Mouse (Mus musculus) adipocyte (in vitro differentiated cells): ENCODE data around the gene Exosc5.

Source experiments
- DNase-seq: peaks from one replicate; pipeline ENCODE4 v3.0.0-alpha.2; 2016; ENCODE audit warnings: low spot score

Gene Exosc5

DNA sequence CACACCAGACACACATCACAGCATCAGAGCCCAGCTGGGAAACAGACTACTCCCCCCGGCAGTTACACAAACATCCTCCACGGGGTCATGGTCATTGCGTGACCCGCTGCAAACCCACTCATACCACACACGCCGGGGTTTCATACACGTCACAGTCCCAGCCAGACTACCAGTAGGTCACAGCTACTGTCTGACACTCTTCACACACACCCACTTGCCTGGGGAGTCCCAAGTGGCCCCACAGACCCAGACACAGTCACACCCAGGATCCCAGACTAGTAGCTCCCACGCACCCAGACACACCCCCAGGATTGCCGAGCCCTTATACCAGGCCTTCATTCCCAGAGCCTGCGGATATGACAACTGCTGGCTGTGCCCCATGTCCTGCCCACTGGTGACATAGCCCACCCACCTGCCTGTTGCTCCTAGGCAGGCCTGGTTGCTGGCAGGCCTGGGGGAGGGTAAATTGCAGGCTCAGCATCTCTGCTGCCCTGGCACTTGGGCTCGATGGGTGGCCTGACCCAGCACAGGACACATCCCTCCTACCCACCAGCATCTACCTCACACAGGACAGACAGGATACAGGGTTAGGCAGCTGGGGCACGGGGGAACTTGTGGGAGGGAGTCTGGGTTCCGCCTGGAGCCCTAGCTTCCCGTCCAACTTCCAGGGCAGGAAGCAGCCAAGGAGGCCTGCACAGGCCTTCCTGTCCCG is 48.8 kb downstream of the Exosc5 start:
- peak; percentile 34 for DNase-seq

DNA sequence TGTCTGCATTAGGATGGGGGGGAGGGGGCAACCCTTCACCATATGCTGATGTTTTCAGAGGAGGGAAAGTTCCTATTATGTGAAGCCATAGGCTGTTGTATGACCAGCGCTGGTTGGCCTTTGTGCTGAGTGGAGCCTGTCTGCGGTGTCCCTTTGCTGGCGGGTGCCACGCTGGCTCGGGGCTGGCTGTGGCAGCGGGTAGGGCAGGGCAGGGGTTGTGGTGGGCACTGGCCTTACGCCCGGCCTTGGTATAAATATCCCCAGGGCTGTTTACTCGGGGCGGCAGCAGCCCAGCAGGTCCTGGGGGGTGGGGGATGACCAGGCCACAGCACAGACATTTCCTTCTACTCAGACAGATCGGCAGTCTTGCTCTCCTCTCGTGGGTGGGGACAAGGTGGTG is 51.0 kb downstream of the Exosc5 start:
- DNase-seq: no peak

DNA sequence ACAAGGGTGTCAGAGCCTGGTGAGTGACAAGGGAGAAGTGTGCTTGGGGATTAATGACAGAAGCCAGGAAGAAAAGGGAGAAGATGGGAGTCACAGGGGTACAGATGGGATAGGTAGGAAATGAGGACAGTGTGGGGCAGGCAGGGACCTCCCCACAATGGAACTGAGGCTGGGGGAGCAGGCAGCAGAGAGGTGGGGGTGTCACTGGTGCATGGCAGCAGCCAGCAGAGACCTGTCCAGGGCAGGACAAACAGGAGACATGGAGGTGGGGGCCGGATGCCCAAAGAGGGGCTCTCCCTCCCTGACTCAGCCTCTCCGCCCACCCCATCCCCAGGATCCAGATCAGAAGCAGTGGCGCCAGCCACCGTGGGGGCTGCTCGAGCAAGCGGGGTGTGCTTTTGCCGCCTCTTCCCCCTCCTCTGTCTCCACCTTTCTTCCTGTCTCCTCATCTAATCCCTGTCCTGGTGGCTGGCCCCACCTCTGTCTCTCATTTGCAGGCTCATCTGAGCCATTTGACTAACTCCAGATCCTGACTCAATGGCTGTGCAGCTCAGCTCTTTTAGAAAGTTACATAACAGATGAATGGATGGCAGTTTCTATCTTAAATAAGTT is 51.7 kb downstream of the Exosc5 start:
- no peak for DNase-seq

DNA sequence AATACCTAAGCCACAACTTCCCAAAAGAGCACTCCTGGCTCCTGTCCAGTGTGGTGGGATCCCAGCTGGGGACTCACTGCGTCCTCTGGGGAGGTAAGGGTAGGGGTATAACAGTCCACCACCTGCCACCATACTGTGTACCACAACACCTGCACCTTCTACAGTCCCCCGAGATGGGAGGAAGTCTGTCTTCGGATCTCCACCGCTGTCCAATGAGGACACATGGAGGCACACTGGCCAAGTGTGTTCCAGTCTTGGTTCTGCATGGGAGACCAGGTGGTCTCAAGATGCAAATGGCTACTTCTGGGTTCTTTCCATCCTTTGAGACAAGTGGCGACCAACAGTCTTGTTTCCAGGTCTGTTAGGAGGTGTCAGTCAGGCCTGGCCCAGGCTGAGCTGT is 52.2 kb downstream of the Exosc5 start:
- DNase-seq: no peak

DNA sequence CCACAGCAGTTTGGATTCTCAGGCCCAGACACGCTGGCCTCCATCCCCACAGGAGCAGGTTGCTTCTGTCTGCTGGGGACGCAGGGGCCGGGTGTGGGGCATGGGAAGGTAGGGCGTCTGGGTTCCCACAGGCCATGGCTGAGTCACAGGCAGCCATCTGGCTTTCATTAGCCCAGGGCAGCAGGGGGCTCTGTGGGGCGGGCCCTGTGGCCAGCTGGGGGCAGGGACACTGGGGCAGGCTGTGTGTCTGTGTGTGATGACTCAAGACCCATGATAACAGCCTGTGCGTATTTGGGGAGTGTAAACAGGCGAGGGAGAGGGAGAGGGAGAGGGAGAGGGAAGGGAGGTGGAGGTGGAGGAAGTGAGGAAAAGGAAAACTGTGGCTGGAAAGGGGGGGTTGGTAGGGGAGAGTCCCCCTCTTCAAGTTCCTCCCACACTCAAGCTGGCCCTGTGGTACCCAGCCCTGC is 52.8 kb downstream of the Exosc5 start:
- peak; percentile 67 for DNase-seq

DNA sequence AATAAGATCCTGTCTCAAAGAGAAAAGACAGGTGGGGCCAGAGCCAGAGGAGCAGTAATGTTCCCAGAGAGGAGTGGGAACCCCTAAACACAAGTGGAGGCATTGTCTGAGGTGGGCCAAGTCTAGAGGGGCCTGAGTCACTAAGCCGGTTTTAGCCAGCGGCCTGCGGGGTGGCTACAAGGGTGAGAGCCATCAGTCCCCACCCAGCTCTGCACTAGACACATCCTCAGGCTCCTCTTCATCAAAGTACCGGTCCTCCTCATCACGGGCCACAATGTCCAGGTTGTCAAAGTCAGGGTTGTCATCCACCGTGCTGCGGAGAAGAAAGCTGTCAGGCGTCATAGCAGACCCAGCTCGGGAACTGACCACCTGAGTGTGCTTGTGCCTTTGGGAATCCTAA is 53.8 kb downstream of the Exosc5 start:
- DNase-seq: no peak

DNA sequence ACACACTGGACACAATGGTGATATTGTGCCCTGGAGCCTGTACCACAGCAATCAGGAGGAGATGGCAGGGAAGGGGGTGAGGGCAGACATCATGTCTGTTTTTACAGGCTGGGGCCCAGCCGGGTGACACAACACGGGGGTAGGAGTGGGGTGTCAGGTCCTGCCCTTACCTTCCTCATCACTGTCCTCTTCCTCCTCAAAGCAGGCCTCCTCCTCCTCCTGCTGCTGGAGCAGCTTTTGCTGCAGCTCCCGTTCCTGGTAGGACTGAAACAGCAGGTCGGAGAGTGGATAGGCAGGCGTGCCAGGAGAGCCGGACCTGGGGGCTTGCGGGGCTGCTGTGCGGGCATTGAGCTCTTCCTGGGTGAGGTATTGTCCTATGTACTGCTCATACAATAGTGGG is 55.6 kb downstream of the Exosc5 start:
- DNase-seq: no peak

DNA sequence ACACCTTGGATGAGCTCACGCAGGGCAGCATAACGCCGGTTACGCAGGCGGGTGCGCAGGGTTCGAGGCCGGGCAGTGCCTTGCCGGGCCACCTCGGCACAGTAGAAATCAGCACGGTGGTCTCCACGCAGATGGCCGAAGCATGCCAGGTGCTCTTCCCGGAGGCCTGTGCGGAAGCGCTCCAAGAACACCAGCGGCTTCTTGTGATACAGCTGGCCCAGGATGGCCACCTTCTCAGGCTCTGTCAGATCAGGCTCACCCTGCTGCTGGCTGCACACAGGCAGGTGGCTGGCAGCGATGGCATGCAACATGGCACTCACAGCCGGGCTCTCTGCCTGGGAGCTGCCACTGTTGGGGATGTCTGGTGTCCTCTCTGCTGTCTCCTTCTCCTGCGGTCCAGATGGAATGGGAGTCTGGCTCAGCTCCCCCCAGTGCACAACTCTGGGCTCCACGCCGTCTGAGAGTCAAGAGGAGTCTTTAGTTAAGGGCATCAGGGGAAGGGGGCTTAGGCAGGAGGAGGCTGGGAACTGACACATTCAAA is 56.8 kb downstream of the Exosc5 start:
- no peak for DNase-seq

DNA sequence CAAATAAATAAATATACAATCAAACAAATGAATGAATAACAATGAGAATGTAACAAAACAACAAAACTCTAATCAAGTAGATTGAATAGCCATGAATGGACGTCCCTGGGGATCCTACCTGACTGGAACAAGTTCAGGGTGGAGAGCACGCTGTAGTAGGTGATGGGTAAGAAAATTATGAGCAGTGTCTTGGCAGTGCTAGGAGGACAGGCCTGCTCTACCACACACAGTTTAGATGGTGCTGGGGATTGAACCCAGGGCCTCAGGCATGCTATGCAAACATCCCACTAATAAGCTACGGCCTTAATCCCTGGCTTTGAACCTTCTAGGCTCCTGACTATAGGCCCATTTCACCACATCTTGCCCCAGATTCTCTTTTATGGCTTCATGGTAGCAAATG is 58.5 kb downstream of the Exosc5 start:
- DNase-seq: no peak

DNA sequence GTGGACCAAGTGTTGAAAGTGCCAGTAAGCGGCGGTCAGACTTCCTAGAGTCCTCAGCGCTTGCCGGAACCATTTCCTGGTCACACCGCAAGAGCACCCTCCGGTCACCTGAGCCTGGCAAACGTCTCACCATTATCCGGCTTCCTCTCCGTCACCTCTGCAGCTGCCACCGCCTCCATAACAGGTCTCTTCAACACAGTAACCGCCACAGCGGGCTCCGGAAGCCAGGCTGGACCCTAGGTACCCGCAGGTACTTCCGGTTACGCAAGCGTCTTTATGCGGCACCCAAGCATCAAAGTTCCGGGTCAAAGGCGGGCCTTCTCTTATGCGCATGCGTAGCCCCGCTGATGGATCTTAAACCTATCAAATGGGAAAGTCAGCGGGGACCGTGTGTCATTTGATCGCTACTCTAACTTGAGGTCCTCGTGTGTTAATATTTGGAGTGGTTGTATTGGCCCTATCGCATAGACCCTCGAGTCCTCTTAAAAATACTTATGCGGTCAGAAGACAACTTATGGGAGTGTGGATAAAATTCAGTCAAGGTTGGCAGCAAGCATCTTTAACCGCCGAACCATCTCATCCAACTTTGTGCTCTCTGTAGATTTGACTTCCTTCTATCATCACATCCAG is 59.9 kb downstream of the Exosc5 start, which contains the start of gene Ccdc97:
TSS of gene Ccdc97 (minus strand) at position 301 of the 630 bp plus-strand sequence.
- DNase-seq: peak; percentile 94

DNA sequence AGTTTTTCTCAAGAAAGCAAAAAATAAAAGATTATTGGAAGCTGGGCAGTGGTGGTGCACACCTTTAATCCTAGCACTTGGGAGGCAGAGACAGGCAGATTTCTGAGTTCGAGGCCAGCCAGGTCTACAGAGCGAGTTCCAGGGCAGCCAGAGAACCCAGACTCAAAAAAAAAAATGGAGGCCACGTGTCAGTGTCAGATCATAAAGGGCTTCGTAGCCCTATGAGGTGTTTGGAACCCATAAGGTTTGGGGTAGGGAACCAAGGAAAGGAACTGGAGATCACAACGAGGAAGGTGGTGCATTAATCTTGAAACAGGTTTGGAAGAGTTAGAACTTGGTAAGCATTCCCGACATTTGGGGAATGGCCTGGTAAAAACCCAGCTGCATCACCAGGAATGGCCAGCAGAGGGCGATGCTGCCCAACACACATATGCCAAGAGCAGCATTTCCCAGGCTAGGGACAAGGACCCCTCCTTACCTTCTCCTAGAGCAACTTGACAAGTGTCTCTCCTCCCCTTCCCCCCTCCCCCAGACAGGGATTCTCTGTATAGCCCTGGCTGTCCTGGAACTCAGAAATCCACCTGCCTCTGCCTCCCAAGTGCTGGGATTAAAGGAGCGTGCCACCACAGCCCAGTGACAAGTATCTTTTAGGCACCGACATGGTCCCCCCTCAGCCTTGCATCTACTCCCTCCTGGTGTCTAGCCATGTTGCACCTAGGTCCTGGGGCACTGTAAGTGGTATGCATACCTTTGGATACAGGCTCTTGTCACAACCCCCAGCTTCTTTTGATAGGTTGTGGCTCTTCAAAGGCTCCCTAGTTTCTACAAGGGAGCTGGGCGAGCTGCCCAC is 61.0 kb downstream of the Exosc5 start:
- peak; percentile 81 for DNase-seq

DNA sequence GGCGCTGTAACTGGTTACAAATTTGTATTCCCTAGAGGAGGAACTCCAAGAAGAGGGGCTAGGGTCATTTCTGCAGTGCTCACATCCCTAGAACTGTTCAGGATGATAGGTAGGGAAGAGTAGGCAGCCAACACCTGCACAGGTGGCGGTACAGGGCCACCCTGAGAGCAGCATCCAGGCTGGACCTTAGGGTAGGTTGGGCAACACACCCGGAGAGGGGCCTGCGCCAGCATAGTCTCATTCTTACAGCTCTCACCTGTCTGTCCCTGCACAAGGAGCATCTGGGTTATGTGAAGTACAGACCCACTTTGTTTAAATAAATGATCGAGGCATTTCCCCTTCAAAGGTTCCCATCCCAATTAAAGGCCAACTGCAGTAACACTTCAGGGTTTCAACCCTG is 61.8 kb downstream of the Exosc5 start:
- DNase-seq: no peak
